Mouse (Mus musculus) liver, embryonic 14.5 days (tissue): Measurements from ENCODE around the gene Ecpas.

Experiments
- CTCF ChIP-seq: IDR thresholded peaks from 2 replicates; pipeline ENCODE4 v1.5.1; 2016; ENCODE audit warnings: antibody characterized with exemption, low read depth, control low read depth
- EP300 ChIP-seq: IDR thresholded peaks from 2 replicates; pipeline ENCODE4 v1.6.1; 2016; ENCODE audit warnings: antibody characterized with exemption, low read depth

- TF ChIP-seq CTCF: no peak
- TF ChIP-seq EP300: no peak
Observed at GRCm38 (mm10) chr4:58926120-58926519, 13.6 kb upstream of the Ecpas start.
